Mouse (Mus musculus) CD4-positive, CD25-positive, alpha-beta regulatory T cell, adult 2 months (primary cell): ENCODE measurements around the gene Pced1b.
A peak's percentile ranks its signal among the peaks of the same experiment; 100 is the strongest.

ENCODE experiments used
- DNase-seq: peaks from one replicate; pipeline ENCODE4 v3.0.0-alpha.2; 2012; ENCODE audit warnings: low read depth, low spot score

Gene Pced1b

GRCm38 (mm10) chr15:97396586-97397299 is 149.8 kb downstream of the Pced1b start:
- no peak for DNase-seq

- no peak for DNase-seq
Measured at GRCm38 (mm10) chr15:97397793-97398192, 150.9 kb downstream of the Pced1b start.

- DNase-seq = no peak
Measured at GRCm38 (mm10) chr15:97400866-97401265, 154.0 kb downstream of the Pced1b start.

DNA sequence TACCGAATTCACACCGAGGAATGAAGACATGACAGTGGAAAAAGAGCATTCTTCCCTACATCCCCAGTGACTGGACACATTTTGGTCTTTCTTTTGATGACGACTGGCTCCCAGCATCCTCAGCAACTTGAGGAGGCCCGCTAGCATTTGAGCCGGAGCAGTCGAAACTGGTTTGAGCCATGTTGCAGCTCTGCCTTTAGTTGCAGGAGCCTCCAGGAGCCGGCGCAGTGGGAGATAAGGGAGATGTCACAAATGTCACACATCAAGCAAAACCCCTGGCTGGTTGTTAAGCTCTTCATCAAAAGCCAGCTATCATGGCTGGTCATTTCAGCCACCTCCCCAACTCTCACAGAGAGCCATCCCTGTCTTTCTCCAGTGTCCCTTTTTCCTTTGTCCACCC is 157.6 kb downstream of the Pced1b start:
- no peak for DNase-seq

DNA sequence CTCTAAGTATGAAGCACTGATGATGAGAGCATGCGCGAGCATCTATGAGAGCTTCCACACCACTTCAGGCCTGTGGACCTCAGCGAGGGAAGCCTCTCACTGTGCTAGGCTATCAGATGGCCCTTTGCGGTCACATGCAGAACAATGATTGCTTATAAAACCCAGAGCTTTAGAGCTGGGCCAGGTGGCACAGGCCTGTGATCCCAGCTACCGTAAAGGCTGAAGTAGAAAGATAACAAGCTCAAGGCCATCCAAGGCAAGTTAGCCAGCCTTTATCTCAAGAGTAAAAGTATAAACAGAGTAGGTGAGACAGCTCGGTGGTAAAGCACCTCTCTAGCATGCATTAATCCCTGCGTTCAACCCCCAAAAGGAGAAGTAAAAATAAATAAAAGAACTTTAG is 158.1 kb downstream of the Pced1b start:
- DNase-seq = no peak

- DNase-seq = no peak
Measured at GRCm38 (mm10) chr15:97406105-97406504, 159.2 kb downstream of the Pced1b start.

GRCm38 (mm10) chr15:97407496-97408454 is 160.9 kb downstream of the Pced1b start:
- DNase-seq = no peak

DNA sequence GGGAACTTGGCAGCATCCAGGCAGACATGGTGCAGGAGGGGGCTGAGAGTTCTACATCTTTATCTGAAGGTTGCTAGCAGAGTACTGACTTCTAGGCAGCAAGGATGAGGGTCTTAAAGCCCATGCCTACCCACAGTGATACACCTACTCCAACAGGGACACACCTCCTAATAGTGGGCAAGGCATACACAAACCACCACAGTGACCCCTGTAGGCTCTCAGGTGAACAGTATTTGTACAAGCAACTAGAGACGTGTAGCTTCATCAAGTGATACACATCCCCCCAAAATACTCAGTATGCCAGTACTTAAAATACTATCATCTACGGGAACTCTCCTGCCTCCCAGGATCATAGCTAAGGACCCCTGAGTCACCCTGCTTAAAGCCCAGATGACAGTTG is 164.2 kb downstream of the Pced1b start:
- no peak for DNase-seq

DNA sequence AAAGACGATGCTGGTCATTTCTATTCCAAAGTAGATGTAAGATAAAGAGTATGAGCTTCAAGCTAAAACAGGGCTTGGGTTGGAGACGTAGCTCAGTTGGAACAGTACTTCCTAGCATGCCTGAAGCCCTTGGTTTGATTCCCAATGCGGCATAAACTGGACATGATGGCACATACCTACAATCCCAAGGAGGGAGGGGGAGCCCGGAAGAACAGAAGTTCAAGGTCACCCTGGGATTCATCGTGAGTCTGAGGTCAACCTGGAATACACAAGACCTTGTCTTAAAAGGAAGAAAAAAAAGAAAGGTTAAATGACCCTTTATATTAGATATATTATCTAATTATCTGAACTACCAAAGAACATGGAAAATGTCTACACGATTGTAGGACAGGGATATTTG is 164.8 kb downstream of the Pced1b start:
- DNase-seq = no peak

GRCm38 (mm10) chr15:97412308-97412707 is 165.4 kb downstream of the Pced1b start:
- DNase-seq = no peak

DNA sequence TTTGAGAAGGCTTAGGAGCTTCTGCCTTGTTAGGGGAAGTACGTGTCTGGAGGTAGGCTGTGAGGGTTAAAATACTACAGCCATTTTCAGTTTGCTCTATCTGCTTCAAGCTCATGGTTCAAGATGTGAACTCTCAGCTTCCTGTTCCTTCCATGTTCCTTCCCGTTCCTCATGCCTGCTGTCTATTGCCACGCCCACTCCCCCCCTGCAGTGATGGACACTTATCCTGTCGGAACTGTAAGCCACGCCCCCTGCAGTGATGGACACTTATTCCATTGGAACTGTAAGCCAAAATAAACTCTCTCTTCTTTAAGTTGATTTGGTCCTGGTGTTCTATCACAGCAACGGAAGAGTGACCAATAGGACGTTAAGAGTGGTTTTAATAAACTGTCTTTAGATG is 166.0 kb downstream of the Pced1b start:
- DNase-seq = no peak

DNA sequence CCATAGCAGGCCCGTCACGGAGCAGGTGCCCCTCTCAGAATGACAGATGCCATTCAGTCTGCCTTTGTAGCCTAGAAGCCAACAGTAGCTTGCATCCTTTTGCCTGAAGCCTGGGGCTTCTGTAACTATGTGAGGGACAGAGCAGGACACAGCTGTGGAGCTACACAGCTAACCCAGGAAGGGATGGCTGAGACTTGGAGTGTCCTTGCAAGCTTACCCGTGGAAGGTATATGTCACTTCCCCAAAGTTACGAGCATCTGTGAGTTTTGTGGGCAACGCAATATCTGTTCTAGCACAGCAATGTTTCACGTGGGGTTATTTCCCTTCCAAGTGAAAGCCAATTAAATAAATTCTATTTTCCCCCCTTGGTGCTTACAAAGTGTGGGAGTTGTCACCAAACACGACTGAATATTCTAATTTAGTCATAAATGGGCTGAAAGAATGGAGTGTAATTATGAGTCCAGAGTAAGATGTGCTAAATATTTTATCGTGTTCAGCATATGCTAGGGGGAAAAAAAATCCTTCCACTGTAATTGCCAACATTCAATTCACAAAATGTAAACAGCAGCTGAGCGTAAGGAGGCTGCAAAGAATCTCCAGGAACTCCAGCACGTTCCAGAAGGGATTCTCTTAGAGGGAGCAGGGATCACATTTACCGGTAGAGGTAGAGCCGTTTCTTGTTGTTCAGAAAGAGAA is 168.0 kb downstream of the Pced1b start:
- no peak for DNase-seq

DNA sequence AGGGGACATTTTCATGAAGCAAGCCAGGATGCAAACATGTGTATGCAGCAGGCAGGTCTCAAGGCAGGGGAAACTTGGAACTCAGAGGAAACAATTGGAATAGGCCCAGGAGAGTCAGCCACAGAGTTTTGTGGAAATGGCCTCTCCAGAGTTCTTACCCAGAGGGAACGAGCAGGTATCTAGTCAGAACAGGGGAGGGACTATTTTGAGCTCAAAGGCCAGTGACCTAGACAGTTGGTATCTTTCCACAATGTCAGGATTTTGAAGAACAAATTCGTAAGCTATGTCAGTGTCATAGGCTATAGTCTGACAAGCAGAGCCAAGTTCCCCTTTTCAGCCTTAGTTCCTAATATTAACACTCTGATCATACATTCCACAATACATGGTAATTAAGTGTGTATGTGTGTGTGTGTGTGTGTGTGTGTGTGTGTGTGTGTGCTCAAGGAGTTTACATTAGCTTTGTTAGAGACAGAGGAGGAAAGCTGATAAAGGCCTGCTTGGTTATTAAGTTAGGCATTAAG is 168.6 kb downstream of the Pced1b start:
- DNase-seq = no peak

GRCm38 (mm10) chr15:97420292-97420691 is 173.4 kb downstream of the Pced1b start:
- peak; percentile 30 for DNase-seq

- no peak for DNase-seq
Measured at GRCm38 (mm10) chr15:97421533-97421932, 174.6 kb downstream of the Pced1b start.

DNA sequence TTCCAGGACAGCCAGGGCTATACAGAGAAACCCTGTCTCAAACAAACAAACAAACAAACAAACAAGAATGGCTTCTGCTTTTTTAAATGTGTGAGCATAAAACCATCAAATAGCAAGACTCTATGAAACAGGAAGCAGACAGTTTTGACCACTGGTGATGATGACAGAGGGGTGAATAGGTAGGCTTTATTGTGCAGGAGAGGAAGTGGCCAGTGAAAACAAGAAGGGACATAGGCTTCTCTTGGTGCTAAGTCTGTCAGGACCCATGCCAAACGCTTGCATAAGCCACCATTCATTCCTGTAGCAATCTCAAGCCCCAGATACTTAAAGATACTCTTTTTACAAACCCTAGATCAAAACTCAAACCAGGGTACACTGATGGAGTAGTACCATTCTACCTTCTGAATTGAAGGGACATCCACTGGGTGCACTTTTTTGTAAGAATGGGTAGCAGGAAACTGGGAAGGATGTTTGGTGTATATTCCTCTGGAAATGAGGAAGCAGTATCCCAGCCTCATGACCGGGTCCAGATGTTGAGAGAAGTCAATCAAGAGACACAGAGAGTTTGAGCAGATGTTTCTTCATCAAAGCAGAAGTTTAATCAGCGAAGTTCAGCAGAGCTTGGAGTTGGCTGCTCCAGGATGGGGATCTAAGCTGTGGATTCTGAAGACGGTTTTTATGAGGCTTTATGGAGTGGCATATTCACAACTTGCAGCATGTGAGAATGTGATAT is 175.5 kb downstream of the Pced1b start:
- no peak for DNase-seq

GRCm38 (mm10) chr15:97424375-97424774 is 177.5 kb downstream of the Pced1b start:
- DNase-seq = peak; percentile 81

- peak; percentile 44 for DNase-seq
Measured at GRCm38 (mm10) chr15:97424961-97425360, 178.1 kb downstream of the Pced1b start.

DNA sequence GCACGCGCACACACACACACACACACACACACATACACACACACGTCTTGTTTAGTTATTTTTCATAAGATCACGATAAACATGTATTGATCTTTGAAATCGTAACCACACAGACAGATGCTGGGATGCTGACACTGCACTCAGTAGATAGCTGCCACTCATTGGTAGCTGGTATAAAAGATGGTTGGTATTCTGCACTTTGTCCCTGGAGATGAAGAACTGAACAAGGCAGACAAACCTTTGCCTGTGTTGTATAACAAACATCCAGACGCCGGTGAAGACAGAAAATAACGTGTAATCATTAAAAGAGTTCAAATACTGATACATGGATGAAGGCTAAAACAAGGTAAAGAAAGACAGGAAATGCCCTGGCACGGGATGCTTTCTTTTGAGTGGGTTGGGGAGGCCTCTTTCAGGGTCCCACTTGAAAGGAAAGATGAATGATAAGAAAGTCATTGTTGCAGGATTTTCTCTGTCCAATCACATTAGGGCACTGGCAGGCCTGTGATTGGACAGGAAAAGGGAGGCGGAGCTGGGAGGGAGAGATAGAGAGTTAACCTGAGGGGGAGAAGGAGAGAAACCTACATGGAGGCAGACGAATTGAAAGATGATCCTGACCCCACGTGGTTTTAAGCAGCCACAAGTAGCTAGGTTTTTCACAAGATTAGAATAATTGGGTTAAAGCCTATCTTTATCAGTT is 182.4 kb downstream of the Pced1b start:
- DNase-seq = peak; percentile 42

DNA sequence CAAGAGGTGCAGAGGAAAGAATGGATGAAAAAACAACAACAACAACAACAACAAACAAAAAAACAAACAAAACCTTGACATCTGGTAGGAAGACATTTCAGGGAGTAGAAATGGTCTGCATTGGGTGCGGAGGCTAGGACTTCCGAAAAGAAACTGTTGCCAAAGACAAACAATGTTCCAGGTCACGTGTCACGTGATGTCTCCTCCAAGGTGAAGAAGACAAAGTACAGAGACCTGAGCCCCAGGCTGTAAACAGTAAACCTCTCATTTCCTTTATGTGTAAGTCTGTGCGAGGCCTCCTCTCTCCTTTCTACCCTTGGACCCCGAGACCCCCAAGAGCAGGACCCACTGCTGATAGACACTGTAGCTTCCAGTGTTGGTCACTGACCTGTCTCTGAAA is 184.6 kb downstream of the Pced1b start:
- DNase-seq = no peak

- DNase-seq = no peak
Measured at GRCm38 (mm10) chr15:97432221-97432620, 185.3 kb downstream of the Pced1b start.
